Mouse (Mus musculus) stomach, postnatal 0 days (tissue): ENCODE measurements around the gene Apol8. TPM values are rescaled to one million over a fixed set of nuclear protein-coding genes. Genes with fewer than 3 reads are reported as not detected.
A peak's percentile ranks its signal among the peaks of the same experiment; 100 is the strongest.

ENCODE experiments used
- ATAC-seq: fragments of 200-750 bp; cut with Nextera tagmentation; 2 replicates; pipeline ENCODE4 v1.8.0; 2017; ENCODE audit not compliant: low FRiP score, low TSS enrichment
- DNase-seq: peaks from one replicate; pipeline ENCODE4 v3.0.0-alpha.2; 2016; ENCODE audit warnings: low spot score
- H3K27ac ChIP-seq: fragments of 300-500 bp; sonication (generic); replicated peaks from 2 replicates; pipeline ENCODE4 v1.5.1; 2014; ENCODE audit warnings: mild to moderate bottlenecking, control low read depth
- H3K27me3 ChIP-seq: fragments of 300-500 bp; sonication (generic); 2 replicates; pipeline ENCODE4 v1.6.1; 2014; ENCODE audit warnings: low read length; ENCODE audit not compliant: control insufficient read depth, insufficient read depth
- H3K36me3 ChIP-seq: fragments of 300-500 bp; sonication (generic); 2 replicates; pipeline ENCODE4 v1.6.1; 2014; ENCODE audit warnings: low read length, mixed read lengths; ENCODE audit not compliant: control insufficient read depth, insufficient read depth
- H3K4me1 ChIP-seq: fragments of 300-500 bp; sonication (generic); replicated peaks from 2 replicates; pipeline ENCODE4 v1.6.1; 2014; ENCODE audit warnings: antibody characterized with exemption; ENCODE audit not compliant: control insufficient read depth, insufficient read depth
- H3K4me2 ChIP-seq: fragments of 300-500 bp; sonication (generic); replicated peaks from 2 replicates; pipeline ENCODE4 v1.6.1; 2014; ENCODE audit warnings: low read depth, mild to moderate bottlenecking, control low read depth, moderate library complexity
- H3K4me3 ChIP-seq: fragments of 300-500 bp; sonication (generic); 2 replicates; pipeline ENCODE4 v1.5.1; 2014; ENCODE audit warnings: low read depth, low read length, control low read depth
- H3K9ac ChIP-seq: fragments of 300-500 bp; sonication (generic); 2 replicates; pipeline ENCODE4 v1.6.1; 2014; ENCODE audit warnings: mild to moderate bottlenecking, low read length, control low read depth, mixed read lengths
- H3K9me3 ChIP-seq: fragments of 300-500 bp; sonication (generic); 2 replicates; pipeline ENCODE4 v1.6.1; 2016; ENCODE audit warnings: low read length; ENCODE audit not compliant: control insufficient read depth
- CTCF ChIP-seq: IDR thresholded peaks from 2 replicates; pipeline ENCODE4 v1.5.1; 2016; ENCODE audit warnings: antibody characterized with exemption, low read depth, mild to moderate bottlenecking, moderate library complexity
- EP300 ChIP-seq: optimal IDR thresholded peaks from 2 replicates; pipeline ENCODE3; 2016; ENCODE audit warnings: antibody characterized with exemption
- WGBS: fragments of 180-500 bp; shearing (Covaris S2); extraction: QIAGEN DNeasy Blood & Tissue Kit; methylation state at CpG from one replicate; pipeline ENCODE4 v1.1.7; 2014; 5-methylcytosine and 5-hydroxymethylcytosine counted together
- polyA plus RNA-seq: library from polyadenylated mRNA; unstranded; fragments of >200 nt; fragmentation: Nextera tagmentation; extraction: Ambion mirVana; gene quantifications from 2 replicates; pipeline ENCODE4 v1.2.1, GENCODE M21; 2015

Apol8 gene
- polyA plus RNA-seq, 1 experiment from 2014 or later = 0.05 TPM

- H3K27me3 ChIP-seq = no peaks in the 10 kb centered on the region
- H3K36me3 ChIP-seq = peaks cover 32% of the 10 kb centered on the region
- DNase-seq (no peak), ATAC-seq (no peak)
- H3K27ac ChIP-seq = peak overlapping the region; percentile 97
- peaks cover 28% of the 10 kb centered on the region for H3K4me1 ChIP-seq
- 52% methylated on average over 4 of the region's 4 CpGs for WGBS
- H3K9ac ChIP-seq = peak overlapping the region; percentile 38
- no peaks in the 10 kb centered on the region for H3K9me3 ChIP-seq
- no peak overlapping the region for H3K4me2 ChIP-seq
- TF ChIP-seq EP300 = no peak
- TF ChIP-seq CTCF = no peak
- no peak overlapping the region for H3K4me3 ChIP-seq
Measured at GRCm38 (mm10) chr15:77801188-77801587, 44.4 kb upstream of the Apol8 start.

GRCm38 (mm10) chr15:77800511-77800910, 43.7 kb upstream of the Apol8 start:
- ATAC-seq (peak; percentile 87), DNase-seq (peak; percentile 60)
- no peaks in the 10 kb centered on the region for H3K27me3 ChIP-seq
- TF ChIP-seq EP300 (peak; percentile 82), CTCF (no peak)
- H3K4me1 ChIP-seq = peaks cover 28% of the 10 kb centered on the region
- H3K4me3 ChIP-seq = no peak overlapping the region
- peak overlapping the region; percentile 38; the same call in 1 of the 2 replicates for H3K9ac ChIP-seq
- H3K27ac ChIP-seq = peak overlapping the region; percentile 97
- no peaks in the 10 kb centered on the region for H3K9me3 ChIP-seq
- peaks cover 29% of the 10 kb centered on the region for H3K36me3 ChIP-seq
- no peak overlapping the region for H3K4me2 ChIP-seq

- H3K36me3 ChIP-seq = peaks cover 32% of the 10 kb centered on the region
- peak overlapping the region; percentile 48 for H3K9ac ChIP-seq
- DNase-seq (no peak), ATAC-seq (no peak)
- no peaks in the 10 kb centered on the region for H3K27me3 ChIP-seq
- TF ChIP-seq CTCF (no peak), EP300 (no peak)
- no peak overlapping the region for H3K4me3 ChIP-seq
- H3K27ac ChIP-seq = peak overlapping the region; percentile 97
- H3K4me2 ChIP-seq = no peak overlapping the region; the same call in 1 of the 2 replicates
- 60% methylated on average over 8 of the region's 8 CpGs for WGBS
- H3K9me3 ChIP-seq = no peaks in the 10 kb centered on the region
- peaks cover 28% of the 10 kb centered on the region for H3K4me1 ChIP-seq
Measured at GRCm38 (mm10) chr15:77799491-77800474, 43.0 kb upstream of the Apol8 start.

GRCm38 (mm10) chr15:77798664-77799490, 42.1 kb upstream of the Apol8 start:
- H3K4me3 ChIP-seq = no peak overlapping the region
- H3K4me2 ChIP-seq = peak overlapping the region; percentile 2; the same call in 1 of the 2 replicates
- 10% methylated on average over 14 of the region's 14 CpGs for whole genome bisulfite sequencing
- peak; percentile 71 for DNase-seq
- H3K36me3 ChIP-seq = peaks cover 30% of the 10 kb centered on the region
- H3K9ac ChIP-seq = peak overlapping the region; percentile 48
- peaks cover 28% of the 10 kb centered on the region for H3K4me1 ChIP-seq
- TF ChIP-seq CTCF (no peak), EP300 (peak; percentile 32)
- H3K27ac ChIP-seq = peak overlapping the region; percentile 97
- H3K27me3 ChIP-seq = no peaks in the 10 kb centered on the region
- ATAC-seq = peak; percentile 71
- no peaks in the 10 kb centered on the region for H3K9me3 ChIP-seq

GRCm38 (mm10) chr15:77797609-77798411, 41.0 kb upstream of the Apol8 start:
- DNase-seq = peak; percentile 62
- H3K36me3 ChIP-seq = peaks cover 31% of the 10 kb centered on the region
- 0 out of 2 replicates have a peak overlapping the region, but pooled peaks have one; percentile 2 for H3K4me2 ChIP-seq
- H3K9ac ChIP-seq = peak overlapping the region; percentile 41
- no peak for TF ChIP-seq EP300
- TF ChIP-seq CTCF = no peak; the same call in 1 of the 2 replicates
- peaks cover 26% of the 10 kb centered on the region for H3K4me1 ChIP-seq
- H3K27ac ChIP-seq = peak overlapping the region; percentile 97
- H3K27me3 ChIP-seq = no peaks in the 10 kb centered on the region
- H3K4me3 ChIP-seq = no peak overlapping the region
- 48% methylated on average over 14 of the region's 14 CpGs for WGBS
- no peaks in the 10 kb centered on the region for H3K9me3 ChIP-seq
- peak; percentile 65 for ATAC-seq
